Mouse (Mus musculus) urinary bladder, postnatal 36 days (tissue): ENCODE results near the gene Gm9513.
A peak's percentile ranks its signal among the peaks of the same experiment; 100 is the strongest.

Experiments
- DNase-seq, 2 experiments: peaks; one replicate each; pipeline ENCODE4 v3.0.0; 2022; ENCODE audit warnings: low spot score in 2 of 2, mixed read lengths in 1 of 2

The Gm9513 gene

GRCm38 (mm10) chr9:36475338-36475737 lies at the start of gene Gm9513:
Gene Gm9513, plus strand, starts transcription at chr9:36475638.
- no peak for DNase-seq

GRCm38 (mm10) chr9:36431584-36431983 lies 43.9 kb upstream of the Gm9513 start, which contains the start of gene Gm7257:
Gene Gm7257, plus strand, starts transcription at chr9:36431884.
- no peak for DNase-seq

DNA sequence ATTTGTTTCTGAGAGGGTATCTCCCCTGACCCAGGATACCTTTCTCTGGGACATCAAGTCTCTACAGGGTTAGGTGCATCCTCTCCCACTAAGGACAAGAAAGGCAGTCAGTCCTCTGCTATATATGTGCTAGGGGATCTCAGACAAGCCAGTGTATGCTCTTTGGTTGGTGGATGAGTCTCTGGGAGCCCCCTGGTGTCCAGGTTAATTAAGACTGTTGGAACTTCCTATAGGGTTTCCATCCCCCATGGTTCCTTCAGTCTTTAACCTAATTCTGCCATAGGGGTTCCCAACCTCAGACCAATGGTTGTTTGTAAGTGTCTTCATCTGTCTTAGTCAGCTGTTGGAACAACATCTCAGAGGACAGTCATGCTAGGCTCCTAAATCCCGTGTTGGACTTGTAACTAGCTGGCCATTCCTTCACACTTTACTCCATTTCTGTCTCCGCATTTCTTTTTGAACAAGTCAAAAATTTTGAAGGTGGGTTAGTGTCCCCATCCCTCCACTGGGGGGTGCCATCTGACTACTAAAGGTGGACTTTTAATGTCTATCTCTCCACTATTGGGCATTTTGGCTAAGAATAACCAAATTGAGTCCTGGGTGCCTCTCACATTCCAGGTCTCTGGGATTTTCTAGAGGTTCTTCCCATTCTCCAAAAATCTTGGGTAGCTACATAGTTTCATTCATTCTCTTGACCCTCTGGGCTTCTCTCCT lies 40.2 kb upstream of the Gm9513 start:
- DNase-seq, result peak; percentile 25 to 43

GRCm38 (mm10) chr9:36494501-36495220 lies 19.2 kb downstream of the Gm9513 start:
- DNase-seq, result no peak

DNA sequence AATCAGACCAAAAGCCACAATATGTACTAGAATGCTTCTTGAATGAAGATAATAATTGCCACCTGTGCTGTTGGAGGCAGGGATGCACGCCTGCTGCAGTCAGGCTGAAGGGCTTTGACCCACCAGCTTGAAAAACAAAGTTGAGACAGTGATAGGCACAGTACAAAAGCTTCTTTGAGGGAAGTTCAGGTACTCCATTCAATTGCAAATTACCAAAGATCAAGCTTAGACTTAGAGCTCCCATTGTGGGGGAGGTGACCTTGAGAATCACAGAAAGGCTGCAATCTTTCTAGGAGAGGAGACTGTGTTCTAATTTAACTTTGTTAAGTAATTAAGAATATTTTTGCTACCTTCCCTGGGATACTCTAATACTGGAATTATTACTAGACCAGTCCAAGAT lies 20.4 kb downstream of the Gm9513 start:
- no peak for DNase-seq

DNA sequence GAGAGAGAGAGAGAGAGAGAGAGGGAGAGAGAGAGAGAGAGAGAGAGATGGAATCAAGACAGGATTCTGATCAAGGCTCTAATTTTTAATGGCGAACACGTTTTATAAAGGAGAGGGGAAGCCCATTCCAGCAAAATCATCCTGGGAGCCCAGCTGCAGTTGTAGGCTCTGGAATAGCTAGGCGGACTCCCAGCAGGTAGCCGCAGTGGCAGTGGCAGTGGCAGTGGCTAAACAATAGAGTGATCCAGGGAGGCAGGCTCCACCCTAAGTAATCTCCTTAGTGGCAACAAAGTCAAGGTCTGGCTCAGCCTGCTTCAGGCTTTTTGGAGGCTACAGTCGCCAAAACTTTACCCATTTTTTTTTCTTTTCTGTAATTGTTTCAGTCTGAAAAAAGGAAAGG lies 28.8 kb downstream of the Gm9513 start:
- DNase-seq, result no peak
